Mouse (Mus musculus) MEL (cell line): ENCODE data around the gene Vmn1r49. TPM values are rescaled to one million over a fixed set of nuclear protein-coding genes. Genes with fewer than 3 reads are reported as not detected.
"Not testable (repeated sequence)": the region's sequence is repeated elsewhere in the genome, so short reads cannot be mapped to it uniquely, and the experiment has no call there.

Experiments
- DNase-seq: peaks from one replicate; pipeline ENCODE4 v3.0.0; 2011; ENCODE audit warnings: low read depth, low spot score
- H3K27ac ChIP-seq: 2 replicates; pipeline ENCODE4 v1.5.1; 2012; ENCODE audit warnings: low read depth, mild to moderate bottlenecking, control low read depth, low read length, moderate library complexity; ENCODE audit not compliant: control insufficient read depth
- H3K27me3 ChIP-seq, 2 experiments: fragments of 150-350 bp in 1 of 2; sonication (generic) in 1 of 2; 2 replicates each; pipeline ENCODE4 v1.6.1; 2012; ENCODE audit warnings: low read length in 2 of 2, mild to moderate bottlenecking in 2 of 2, improper control_type of control experiment in 1 of 2, moderate library complexity in 1 of 2; ENCODE audit not compliant: insufficient read depth in 2 of 2, control insufficient read depth in 1 of 2
- H3K36me3 ChIP-seq, 2 experiments: 2 replicates each; pipeline ENCODE4 v1.6.1; 2012 to 2014; ENCODE audit warnings: low read length in 2 of 2, improper control_type of control experiment in 1 of 2, inconsistent platforms in 1 of 2, mild to moderate bottlenecking in 1 of 2; ENCODE audit not compliant: insufficient read depth in 2 of 2, control insufficient read depth in 1 of 2
- H3K4me1 ChIP-seq, 2 experiments: fragments of 150-350 bp in 1 of 2; sonication (generic) in 1 of 2; 2 replicates each; pipeline ENCODE4 v1.6.1; 2012; ENCODE audit warnings: low read length in 2 of 2, improper control_type of control experiment in 1 of 2, mild to moderate bottlenecking in 1 of 2; ENCODE audit not compliant: insufficient read depth in 2 of 2, control insufficient read depth in 1 of 2
- H3K4me3 ChIP-seq, 2 experiments: fragments of 150-350 bp in 1 of 2; sonication (generic) in 1 of 2; 2 replicates each; pipeline ENCODE4 v1.5.1; 2012; ENCODE audit warnings: low read depth in 2 of 2, low read length in 2 of 2, mild to moderate bottlenecking in 2 of 2, moderate library complexity in 2 of 2, control low read depth in 1 of 2, improper control_type of control experiment in 1 of 2; ENCODE audit not compliant: control insufficient read depth in 1 of 2, insufficient read depth in 1 of 2
- H3K79me2 ChIP-seq: 2 replicates; pipeline ENCODE4 v1.6.1; 2012; ENCODE audit warnings: mild to moderate bottlenecking, low read length, moderate library complexity; ENCODE audit not compliant: control insufficient read depth, poor library complexity, insufficient read depth
- H3K9ac ChIP-seq: 2 replicates; pipeline ENCODE4 v1.6.1; 2012; ENCODE audit warnings: low read depth, mild to moderate bottlenecking, control low read depth, low read length, moderate library complexity; ENCODE audit not compliant: control insufficient read depth, poor library complexity, severe bottlenecking
- H3K9me3 ChIP-seq: fragments of 150-350 bp; sonication (generic); replicated peaks from 2 replicates; pipeline ENCODE4 v1.6.1; 2012; ENCODE audit warnings: mild to moderate bottlenecking, low read length, improper control_type of control experiment, moderate library complexity; ENCODE audit not compliant: insufficient read depth
- BHLHE40 ChIP-seq: IDR thresholded peaks from 2 replicates; pipeline ENCODE4 v1.6.1; 2012; ENCODE audit warnings: low read depth, mild to moderate bottlenecking, inconsistent platforms, low read length, improper control_type of control experiment, borderline replicate concordance
- CHD1 ChIP-seq: IDR thresholded peaks from 2 replicates; pipeline ENCODE4 v1.6.1; 2012; ENCODE audit warnings: low read depth, mild to moderate bottlenecking, inconsistent platforms, low read length, improper control_type of control experiment
- E2F4 ChIP-seq: IDR thresholded peaks from 2 replicates; pipeline ENCODE4 v1.6.1; 2011; ENCODE audit warnings: low read depth, low read length, improper control_type of control experiment, borderline replicate concordance
- EP300 ChIP-seq, 2 experiments: IDR thresholded peaks; 2 replicates each; pipeline ENCODE4 v1.6.1; 2011; ENCODE audit warnings: improper control_type of control experiment in 2 of 2, low read length in 2 of 2, low read depth in 1 of 2, mild to moderate bottlenecking in 1 of 2
- GABPA ChIP-seq: IDR thresholded peaks from 2 replicates; pipeline ENCODE4 v1.6.1; 2012; ENCODE audit warnings: low read depth, mild to moderate bottlenecking, inconsistent platforms, low read length, improper control_type of control experiment, moderate library complexity
- JUND ChIP-seq: IDR thresholded peaks from 2 replicates; pipeline ENCODE4 v1.6.1; 2011; ENCODE audit warnings: low read depth, mild to moderate bottlenecking, improper control_type of control experiment, low read length
- KAT2A ChIP-seq: conservative IDR thresholded peaks from 2 replicates; pipeline ENCODE4 v1.6.1; 2012; ENCODE audit warnings: low read depth, low read length, improper control_type of control experiment, inconsistent platforms
- MAX ChIP-seq: IDR thresholded peaks from 2 replicates; pipeline ENCODE4 v1.6.1; 2011; ENCODE audit warnings: low read length, improper control_type of control experiment
- MAZ ChIP-seq: IDR thresholded peaks from 2 replicates; pipeline ENCODE4 v1.6.1; 2012; ENCODE audit warnings: low read depth, mild to moderate bottlenecking, inconsistent platforms, low read length, improper control_type of control experiment
- MXI1 ChIP-seq: IDR thresholded peaks from 2 replicates; pipeline ENCODE4 v1.6.1; 2011; ENCODE audit warnings: mild to moderate bottlenecking, low read depth, low read length, improper control_type of control experiment
- MYB ChIP-seq: IDR thresholded peaks from 2 replicates; pipeline ENCODE4 v1.6.1; 2011; ENCODE audit warnings: mild to moderate bottlenecking, low read depth, low read length, improper control_type of control experiment
- RAD21 ChIP-seq: IDR thresholded peaks from 2 replicates; pipeline ENCODE4 v1.6.1; 2011; ENCODE audit warnings: mild to moderate bottlenecking, low read depth, low read length, improper control_type of control experiment
- RCOR1 ChIP-seq: IDR thresholded peaks from 2 replicates; pipeline ENCODE4 v1.6.1; 2012; ENCODE audit warnings: low read depth, mild to moderate bottlenecking, inconsistent platforms, low read length, improper control_type of control experiment
- SIN3A ChIP-seq: IDR thresholded peaks from 2 replicates; pipeline ENCODE4 v1.6.1; 2012; ENCODE audit warnings: low read length, improper control_type of control experiment, inconsistent platforms
- SMC3 ChIP-seq: IDR thresholded peaks from 2 replicates; pipeline ENCODE4 v1.6.1; 2011; ENCODE audit warnings: low read depth, low read length, improper control_type of control experiment
- TAL1 ChIP-seq: IDR thresholded peaks from 2 replicates; pipeline ENCODE4 v1.6.1; 2012; ENCODE audit warnings: mild to moderate bottlenecking, inconsistent platforms, low read length, moderate library complexity, mixed read lengths
- UBTF ChIP-seq: IDR thresholded peaks from 2 replicates; pipeline ENCODE4 v1.6.1; 2012; ENCODE audit warnings: low read depth, mild to moderate bottlenecking, inconsistent platforms, low read length, improper control_type of control experiment, moderate library complexity, borderline replicate concordance; ENCODE audit not compliant: insufficient read depth
- USF1 ChIP-seq: IDR thresholded peaks from 2 replicates; pipeline ENCODE4 v1.6.1; 2014; ENCODE audit warnings: low read depth, mild to moderate bottlenecking, inconsistent platforms, low read length, improper control_type of control experiment, moderate library complexity
- USF2 ChIP-seq, 2 experiments: IDR thresholded peaks; 2 replicates each; pipeline ENCODE4 v1.6.1; 2011 to 2012; ENCODE audit warnings: improper control_type of control experiment in 2 of 2, low read length in 2 of 2, borderline replicate concordance in 1 of 2, inconsistent platforms in 1 of 2, low read depth in 1 of 2, mild to moderate bottlenecking in 1 of 2; ENCODE audit not compliant: insufficient read depth in 1 of 2
- ZC3H11A ChIP-seq: IDR thresholded peaks from 2 replicates; pipeline ENCODE4 v1.6.1; 2012; ENCODE audit warnings: low read depth, mild to moderate bottlenecking, inconsistent platforms, low read length, improper control_type of control experiment
- ZKSCAN1 ChIP-seq: IDR thresholded peaks from 2 replicates; pipeline ENCODE4 v1.6.1; 2012; ENCODE audit warnings: low read depth, mild to moderate bottlenecking, inconsistent platforms, low read length, improper control_type of control experiment, moderate library complexity
- polyA plus RNA-seq, 2 experiments: library from polyadenylated mRNA; stranded (reverse) in 1 of 2; unstranded in 1 of 2; fragments of >175 nt in 1 of 2; fragments of >200 nt in 1 of 2; gene quantifications; 2 replicates each; pipeline versions ENCODE4 v1.2.1 to v1.2.4; 2012; ENCODE audit warnings: low replicate concordance in 2 of 2, low read depth in 1 of 2; ENCODE audit not compliant: insufficient read length in 2 of 2, insufficient read depth in 1 of 2, missing spikeins in 1 of 2
- total RNA-seq: library from RNA; depleted of rRNA; stranded (reverse); fragments of 300-350 nt; gene quantifications from 2 replicates; pipeline ENCODE4 v1.2.3, GENCODE M21; 2012

The Vmn1r49 gene
- total and polyA plus RNA-seq, 3 experiments: not detected

DNA sequence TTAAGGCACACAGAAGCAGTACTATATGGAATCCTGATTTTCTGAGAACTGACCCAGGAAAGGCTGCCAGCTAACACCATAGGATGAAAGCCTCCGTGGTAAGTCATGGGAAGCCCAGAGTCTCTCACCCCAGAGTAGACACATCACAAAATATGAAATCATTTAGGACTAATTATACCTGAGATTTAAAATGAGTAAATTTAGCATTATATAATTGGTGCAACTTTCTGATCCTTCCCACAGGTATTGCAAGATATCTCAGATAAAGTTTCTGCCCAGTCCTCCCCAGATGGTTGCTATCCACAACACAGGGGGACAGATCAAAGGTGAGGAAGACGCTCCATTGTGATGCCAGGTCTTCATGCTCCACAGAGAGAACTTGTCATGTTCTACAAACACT lies 22.8 kb upstream of the Vmn1r49 start, which contains the start of gene Vmn1r50:
Gene Vmn1r50 (plus strand): TSS at position 301 of the 400 bp plus-strand sequence.
- Histone ChIP-seq H3K4me3 (no peak within 1 kb of the TSS), H3K36me3 (no peaks in the 10 kb centered on the region), H3K27me3 (no peaks in the 10 kb centered on the region), H3K9ac (no peak within 1 kb of the TSS), H3K79me2 (no peaks in the 10 kb centered on the region), H3K4me1 (no peaks in the 10 kb centered on the region), H3K27ac (no peak within 1 kb of the TSS), H3K9me3 (no peaks in the 10 kb centered on the region)
- DNase-seq: no peak
- TF ChIP-seq E2F4: no peak
- no peak for TF ChIP-seq MXI1
- TF ChIP-seq JUND: no peak
- TF ChIP-seq RAD21: no peak
- no peak for TF ChIP-seq KAT2A
- no peak for TF ChIP-seq SIN3A
- no peak for TF ChIP-seq CHD1

DNA sequence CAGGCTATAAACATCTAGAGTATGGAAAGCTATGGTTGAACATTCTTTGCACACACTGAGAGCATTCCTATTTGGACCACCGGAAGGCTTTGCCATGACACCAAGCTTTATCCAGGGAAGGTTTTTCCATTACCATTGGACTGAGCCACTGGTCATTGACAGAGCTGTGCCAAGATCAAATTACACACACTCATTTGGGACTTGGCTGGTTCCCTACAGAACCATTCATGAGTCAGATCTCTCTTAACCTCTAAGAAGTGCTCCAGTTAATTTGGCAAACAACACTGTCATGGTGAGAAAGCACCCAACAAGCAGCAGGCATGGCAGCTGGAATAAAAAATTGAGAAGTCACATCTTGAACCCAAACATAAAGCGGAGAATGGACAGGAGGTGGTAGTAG lies 22.3 kb upstream of the Vmn1r49 start:
- H3K9ac ChIP-seq: no peak overlapping the region
- TF ChIP-seq JUND: no peak
- TF ChIP-seq MAX: no peak
- no peak for TF ChIP-seq KAT2A
- TF ChIP-seq SMC3: no peak
- no peak for TF ChIP-seq UBTF
- TF ChIP-seq GABPA: no peak
- TF ChIP-seq MXI1: no peak
- TF ChIP-seq ZC3H11A: no peak
- TF ChIP-seq USF2 (IDR thresholded peaks at IDR 0.05; ENCODE audit: borderline replicate concordance in 1 of 2, insufficient read depth in 1 of 2, low read depth in 1 of 2, low read length in 2 of 2): no peak
- TF ChIP-seq MAZ: no peak
- no peak for TF ChIP-seq ZKSCAN1
- no peak for TF ChIP-seq EP300 (IDR thresholded peaks at IDR 0.05; ENCODE audit: low read depth in 1 of 2, low read length in 2 of 2)
- no peak for TF ChIP-seq SIN3A
- TF ChIP-seq RCOR1: no peak
- TF ChIP-seq USF1: no peak
- no peak for TF ChIP-seq MYB
- no peak for TF ChIP-seq BHLHE40
- TF ChIP-seq TAL1: no peak
- TF ChIP-seq, all 39 proteins: peak for 0
- no peak for DNase-seq
- Histone ChIP-seq H3K4me1 (no peaks in the 10 kb centered on the region), H3K4me3 (no peak overlapping the region), H3K79me2 (no peaks in the 10 kb centered on the region), H3K27ac (no peak overlapping the region), H3K9me3 (no peaks in the 10 kb centered on the region), H3K27me3 (no peaks in the 10 kb centered on the region), H3K36me3 (no peaks in the 10 kb centered on the region)

DNA sequence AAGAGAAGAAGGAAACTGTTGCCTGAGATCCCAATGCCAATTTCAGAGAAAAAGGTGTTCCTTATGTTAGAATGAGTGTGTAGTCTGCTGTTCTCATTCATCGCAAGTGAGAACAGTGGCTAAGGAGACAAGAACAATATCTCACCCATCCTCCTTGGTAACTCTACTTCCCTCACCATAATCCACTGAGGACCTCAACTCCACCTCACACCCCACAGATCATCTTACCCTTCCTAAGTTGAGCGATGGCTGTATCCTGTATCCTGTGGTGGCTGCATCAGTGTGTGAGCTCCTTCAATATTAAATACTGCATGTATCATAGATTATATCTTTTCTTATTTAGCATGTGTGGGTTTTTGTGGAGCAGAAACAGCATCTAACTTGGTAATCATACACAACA lies 41.6 kb downstream of the Vmn1r49 start, which contains the start of gene Vmn1r48:
Gene Vmn1r48 (minus strand): TSS at position 101 of the 400 bp plus-strand sequence.
- H3K4me3 ChIP-seq, H3K9ac ChIP-seq, DNase-seq, H3K9me3 ChIP-seq, H3K79me2 ChIP-seq, H3K36me3 ChIP-seq, H3K27ac ChIP-seq, H3K4me1 ChIP-seq, H3K27me3 ChIP-seq: not testable (repeated sequence)
